Mouse (Mus musculus) liver, postnatal 0 days (tissue): ENCODE data around the gene Galr2. TPM values are rescaled to one million over a fixed set of nuclear protein-coding genes. Genes with fewer than 3 reads are reported as not detected.
A peak's percentile ranks its signal among the peaks of the same experiment; 100 is the strongest.

ENCODE experiments used
- ATAC-seq: fragments of 200-750 bp; cut with Nextera tagmentation; 2 replicates; pipeline ENCODE4 v1.8.0; 2017; ENCODE audit warnings: mild to moderate bottlenecking, moderate library complexity
- DNase-seq: peaks from one replicate; pipeline ENCODE4 v3.0.0-alpha.2; 2016
- H3K27ac ChIP-seq: fragments of 300-500 bp; sonication (generic); 2 replicates; pipeline ENCODE4 v1.5.1; 2014; ENCODE audit warnings: antibody characterized with exemption, moderate library complexity, mild to moderate bottlenecking, low read depth
- H3K27me3 ChIP-seq: fragments of 300-500 bp; sonication (generic); 2 replicates; pipeline ENCODE4 v1.6.1; 2014; ENCODE audit warnings: low read length, control low read depth, mixed read lengths; ENCODE audit not compliant: insufficient read depth
- H3K36me3 ChIP-seq: fragments of 300-500 bp; sonication (generic); replicated peaks from 2 replicates; pipeline ENCODE4 v1.6.1; 2014; ENCODE audit warnings: mild to moderate bottlenecking, control low read depth, low read length, moderate library complexity, mixed read lengths; ENCODE audit not compliant: insufficient read depth
- H3K4me1 ChIP-seq: fragments of 300-500 bp; sonication (generic); 2 replicates; pipeline ENCODE4 v1.6.1; 2014; ENCODE audit warnings: antibody characterized with exemption, mild to moderate bottlenecking, control low read depth; ENCODE audit not compliant: insufficient read depth
- H3K4me2 ChIP-seq: fragments of 300-500 bp; sonication (generic); 2 replicates; pipeline ENCODE4 v1.6.1; 2014; ENCODE audit warnings: low read depth, mild to moderate bottlenecking, low read length, moderate library complexity, mixed read lengths
- H3K4me3 ChIP-seq: fragments of 300-500 bp; sonication (generic); 2 replicates; pipeline ENCODE4 v1.5.1; 2014; ENCODE audit warnings: low read depth, low read length
- H3K9ac ChIP-seq: fragments of 300-500 bp; sonication (generic); replicated peaks from 2 replicates; pipeline ENCODE4 v1.6.1; 2014; ENCODE audit warnings: mild to moderate bottlenecking, moderate library complexity
- H3K9me3 ChIP-seq: fragments of 300-500 bp; sonication (generic); 2 replicates; pipeline ENCODE4 v1.6.1; 2016; ENCODE audit warnings: mild to moderate bottlenecking, control low read depth, low read length, mixed read lengths
- CTCF ChIP-seq: sonication (generic); IDR thresholded peaks from 2 replicates; pipeline ENCODE4 v1.5.1; 2016; ENCODE audit warnings: antibody characterized with exemption, low read depth
- EP300 ChIP-seq: IDR thresholded peaks from 2 replicates; pipeline ENCODE4 v1.6.1; 2016; ENCODE audit warnings: antibody characterized with exemption, low read depth, mild to moderate bottlenecking
- WGBS: fragments of 180-500 bp; shearing (Covaris S2); extraction: QIAGEN DNeasy Blood & Tissue Kit; methylation state at CpG from one replicate; pipeline ENCODE4 v1.1.7; 2014; ENCODE audit not compliant: insufficient replicate concordance; 5-methylcytosine and 5-hydroxymethylcytosine counted together
- polyA plus RNA-seq: library from polyadenylated mRNA; unstranded; fragments of >200 nt; fragmentation: Nextera tagmentation; extraction: Ambion mirVana; gene quantifications from 2 replicates; pipeline ENCODE4 v1.2.1, GENCODE M21; 2015

The Galr2 gene
- polyA plus RNA-seq, 1 experiment from 2014 or later = not detected

DNA sequence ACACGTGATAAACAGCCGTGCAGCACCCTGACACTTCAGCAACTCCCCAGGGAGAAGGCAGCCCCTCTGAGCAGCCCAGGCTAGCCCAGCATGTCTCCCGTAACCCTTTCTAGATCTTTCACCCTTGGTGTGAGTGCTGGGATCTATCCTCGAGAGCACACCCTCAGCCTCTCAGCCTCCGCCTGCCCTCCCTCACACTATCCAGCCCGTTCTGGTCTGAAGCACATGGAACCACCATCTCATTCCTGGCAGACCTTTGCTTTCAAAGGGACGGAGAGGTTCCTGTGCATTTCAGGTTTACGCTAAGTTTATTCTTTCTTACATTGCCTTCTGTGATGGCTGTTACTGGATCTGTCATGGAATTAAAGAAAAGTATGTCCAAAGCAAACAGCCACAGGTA lies 36.2 kb upstream of the Galr2 start:
- ATAC-seq (no peak), DNase-seq (no peak)
- WGBS = 84% methylated on average over 8 of the region's 8 CpGs
- H3K36me3 ChIP-seq = peaks cover 50% of the 10 kb centered on the region
- no peak overlapping the region for H3K27ac ChIP-seq
- no peaks in the 10 kb centered on the region for H3K27me3 ChIP-seq
- no peak overlapping the region for H3K9ac ChIP-seq
- H3K4me2 ChIP-seq = no peak overlapping the region
- no peaks in the 10 kb centered on the region for H3K9me3 ChIP-seq
- H3K4me1 ChIP-seq = no peaks in the 10 kb centered on the region; the same call in 1 of the 2 replicates
- no peak overlapping the region for H3K4me3 ChIP-seq
- TF ChIP-seq EP300 (no peak), CTCF (no peak)

DNA sequence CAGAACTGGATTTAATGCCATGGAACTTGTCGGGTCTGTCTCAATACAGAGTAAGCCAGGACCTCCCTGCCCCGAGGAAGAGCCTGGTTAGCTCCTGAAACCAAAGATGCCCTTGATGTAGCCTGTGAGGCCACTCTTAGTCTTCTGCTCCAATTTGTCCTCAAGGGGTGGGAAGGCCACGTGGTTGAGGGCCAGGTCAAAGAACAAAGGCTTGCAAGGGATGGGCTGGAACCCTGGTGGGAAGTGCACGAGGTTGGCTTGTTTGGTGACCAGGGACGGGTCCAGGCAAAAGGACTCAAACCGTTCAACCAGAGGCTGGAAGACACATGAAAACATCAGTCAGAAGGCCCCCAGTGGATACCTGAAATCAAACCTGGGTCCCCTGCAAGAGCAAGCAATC lies 35.1 kb upstream of the Galr2 start:
- WGBS = 80% methylated on average over 6 of the region's 6 CpGs
- no peak overlapping the region for H3K27ac ChIP-seq
- H3K36me3 ChIP-seq = peaks cover 60% of the 10 kb centered on the region

DNA sequence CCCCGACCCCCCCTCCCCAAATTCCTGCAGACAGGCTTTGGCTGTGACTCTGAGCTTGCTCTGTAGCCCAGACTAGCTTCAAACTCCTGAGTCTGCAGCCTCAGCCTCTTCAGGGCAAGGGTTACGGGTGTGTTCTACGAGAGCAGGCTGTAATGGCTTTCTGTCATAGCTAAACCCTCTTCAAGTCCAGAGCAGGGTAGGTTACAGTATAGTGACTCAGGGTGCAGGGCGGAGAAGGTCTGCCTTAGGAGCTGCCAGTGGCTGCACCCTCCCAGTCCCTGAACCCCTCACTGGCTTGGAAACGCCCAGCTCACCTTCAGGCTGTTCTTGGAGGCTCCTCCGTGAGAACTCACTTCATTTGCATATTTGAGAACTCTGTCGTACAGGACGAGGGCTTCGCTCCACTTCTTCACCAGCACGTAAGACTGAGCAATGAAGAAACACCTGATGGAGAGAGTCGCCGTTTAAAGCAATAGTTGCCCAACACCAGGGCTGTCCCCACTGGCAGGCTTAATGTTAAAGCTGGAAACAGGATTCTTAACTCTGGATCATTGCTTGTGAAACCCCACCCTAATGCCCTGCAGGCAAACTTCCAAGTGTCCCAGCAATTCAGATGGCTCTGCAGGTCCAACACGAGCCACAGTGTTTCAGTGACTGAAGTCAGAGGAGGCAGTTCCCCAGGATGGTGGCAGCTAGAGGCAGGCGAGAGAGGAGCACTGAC lies 33.1 kb upstream of the Galr2 start:
- Histone ChIP-seq H3K27me3 (no peaks in the 10 kb centered on the region), H3K9me3 (no peaks in the 10 kb centered on the region), H3K4me1 (no peaks in the 10 kb centered on the region), H3K9ac (no peak overlapping the region), H3K4me3 (no peak overlapping the region), H3K4me2 (no peak overlapping the region), H3K36me3 (peaks cover 77% of the 10 kb centered on the region), H3K27ac (no peak overlapping the region)
- DNase-seq (no peak), ATAC-seq (no peak)
- TF ChIP-seq CTCF (no peak), EP300 (no peak)
- 80% methylated on average over 14 of the region's 14 CpGs for WGBS

More for the DNA sequence above, 35.1 kb upstream of the Galr2 start:
- Histone ChIP-seq H3K4me3 (no peak overlapping the region), H3K27me3 (no peaks in the 10 kb centered on the region), H3K9me3 (no peaks in the 10 kb centered on the region), H3K9ac (no peak overlapping the region), H3K4me1 (no peaks in the 10 kb centered on the region; the same call in 1 of the 2 replicates), H3K4me2 (no peak overlapping the region)
- no peak for DNase-seq
- no peak for TF ChIP-seq EP300
- TF ChIP-seq CTCF = no peak
- no peak for ATAC-seq

DNA sequence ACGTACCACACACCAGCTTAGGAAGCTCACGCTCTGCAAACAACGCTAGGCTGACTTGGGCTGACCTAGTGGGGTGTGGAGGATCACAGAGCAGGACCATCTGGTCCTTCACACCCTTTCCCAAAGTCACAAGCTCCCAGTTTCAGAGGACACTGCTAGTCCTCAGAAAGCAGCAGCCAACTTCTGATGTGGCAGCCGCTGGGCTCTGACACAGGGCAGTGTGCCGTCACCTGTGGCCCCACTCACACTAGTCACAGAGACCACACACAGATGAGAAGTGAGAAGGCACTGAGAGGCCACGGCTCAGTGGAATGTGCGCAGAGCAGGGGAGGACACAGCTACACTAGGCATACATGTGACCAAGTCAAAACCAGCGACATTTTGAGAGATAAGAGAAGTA lies 29.8 kb upstream of the Galr2 start:
- Histone ChIP-seq H3K9ac (no peak overlapping the region), H3K36me3 (peaks cover 85% of the 10 kb centered on the region), H3K4me2 (no peak overlapping the region), H3K27me3 (no peaks in the 10 kb centered on the region), H3K4me1 (0 out of 2 replicates have a peak, but pooled peaks cover 3% of the 10 kb centered on the region), H3K9me3 (no peaks in the 10 kb centered on the region), H3K27ac (no peak overlapping the region), H3K4me3 (no peak overlapping the region)
- TF ChIP-seq EP300 (no peak), CTCF (no peak)
- DNase-seq (no peak), ATAC-seq (no peak)
- 86% methylated on average over 8 of the region's 8 CpGs for WGBS

DNA sequence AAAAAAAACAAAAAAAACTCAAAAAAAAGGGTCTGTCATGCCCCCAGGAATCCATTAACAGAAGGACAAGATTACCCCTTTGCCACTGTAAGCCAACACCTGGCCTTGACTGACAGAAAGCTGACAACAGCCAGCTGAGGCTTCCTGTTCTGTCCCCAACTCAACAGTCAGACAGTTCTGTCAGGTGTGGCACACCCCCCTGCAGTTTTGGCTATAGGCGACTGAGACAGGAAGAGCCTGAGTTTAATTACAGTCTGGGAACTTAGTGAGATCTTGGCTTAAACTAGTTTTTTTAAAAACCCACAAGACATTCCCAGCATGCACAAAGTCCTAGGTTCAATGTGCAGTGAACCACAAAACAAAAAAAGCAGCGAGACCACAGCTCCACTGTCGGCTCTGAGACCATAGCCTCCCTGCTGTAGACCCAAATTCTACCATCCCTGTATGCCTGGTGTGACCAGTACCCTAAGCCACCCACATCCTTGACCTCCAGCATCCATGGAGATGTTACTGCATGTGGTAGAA lies 27.6 kb upstream of the Galr2 start:
- no peak overlapping the region for H3K27ac ChIP-seq
- DNase-seq = no peak
- no peak overlapping the region for H3K9ac ChIP-seq
- no peaks in the 10 kb centered on the region for H3K9me3 ChIP-seq
- no peak for TF ChIP-seq CTCF
- no peak for TF ChIP-seq EP300
- H3K4me2 ChIP-seq = no peak overlapping the region
- no peak for ATAC-seq
- no peak overlapping the region for H3K4me3 ChIP-seq
- H3K36me3 ChIP-seq = peaks cover 73% of the 10 kb centered on the region
- no peaks in the 10 kb centered on the region for H3K27me3 ChIP-seq
- H3K4me1 ChIP-seq = 0 out of 2 replicates have a peak, but pooled peaks cover 3% of the 10 kb centered on the region
- 50% methylated on average over 3 of the region's 3 CpGs for WGBS

DNA sequence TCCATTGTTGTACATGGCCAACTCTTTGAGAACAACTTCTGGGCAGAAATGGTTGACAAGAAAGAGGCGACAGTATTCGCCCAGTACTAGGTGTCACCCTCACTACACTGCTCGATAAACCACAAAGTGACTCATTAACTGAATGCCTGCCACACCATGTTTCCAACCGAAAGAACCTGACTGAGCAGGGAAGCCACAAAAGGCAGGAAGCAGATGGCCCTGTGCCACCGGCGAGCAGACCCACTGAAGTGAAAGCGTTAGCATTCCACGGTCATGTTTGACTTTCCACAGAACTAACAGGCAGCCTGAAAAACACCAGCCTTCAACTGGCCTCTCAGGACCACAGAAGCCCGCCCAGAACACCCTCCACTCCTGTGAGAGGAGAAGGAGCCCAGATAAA lies 26.1 kb upstream of the Galr2 start:
- Histone ChIP-seq H3K9ac (no peak overlapping the region), H3K27me3 (no peaks in the 10 kb centered on the region), H3K36me3 (peaks cover 72% of the 10 kb centered on the region), H3K27ac (peak overlapping the region; percentile 30; the same call in 1 of the 2 replicates), H3K4me3 (no peak overlapping the region), H3K4me2 (0 out of 2 replicates have a peak overlapping the region, but pooled peaks have one; percentile 24), H3K4me1 (0 out of 2 replicates have a peak, but pooled peaks cover 3% of the 10 kb centered on the region), H3K9me3 (no peaks in the 10 kb centered on the region)
- WGBS = 30% methylated on average over 9 of the region's 9 CpGs
- DNase-seq (no peak), ATAC-seq (peak; percentile 38; the same call in 1 of the 2 replicates)
- no peak for TF ChIP-seq CTCF
- no peak for TF ChIP-seq EP300
